Mouse (Mus musculus) kidney, postnatal 0 days (tissue): ENCODE measurements around the gene Pik3r6. TPM values are rescaled to one million over a fixed set of nuclear protein-coding genes. Genes with fewer than 3 reads are reported as not detected.

Experiments used
- ATAC-seq: fragments of 200-750 bp; cut with Nextera tagmentation; replicated peaks from 2 replicates; pipeline ENCODE4 v1.8.0; 2017; ENCODE audit warnings: low read depth, moderate number of reproducible peaks, moderate TSS enrichment, moderate library complexity; ENCODE audit not compliant: low FRiP score
- DNase-seq: peaks from one replicate; pipeline ENCODE4 v3.0.0-alpha.2; 2016; ENCODE audit warnings: low spot score
- H3K27ac ChIP-seq: fragments of 300-500 bp; sonication (generic); 2 replicates; pipeline ENCODE4 v1.5.1; 2014; ENCODE audit warnings: mild to moderate bottlenecking
- H3K27me3 ChIP-seq: fragments of 300-500 bp; sonication (generic); 2 replicates; pipeline ENCODE4 v1.6.1; 2014; ENCODE audit warnings: low read length, mixed read lengths; ENCODE audit not compliant: insufficient read depth
- H3K36me3 ChIP-seq: fragments of 300-500 bp; sonication (generic); 2 replicates; pipeline ENCODE4 v1.6.1; 2014; ENCODE audit warnings: low read length, mixed read lengths; ENCODE audit not compliant: insufficient read depth
- H3K4me1 ChIP-seq: fragments of 300-500 bp; sonication (generic); replicated peaks from 2 replicates; pipeline ENCODE4 v1.6.1; 2014; ENCODE audit warnings: antibody characterized with exemption, low read length, mixed read lengths; ENCODE audit not compliant: insufficient read depth
- H3K4me2 ChIP-seq: fragments of 300-500 bp; sonication (generic); 2 replicates; pipeline ENCODE4 v1.6.1; 2014; ENCODE audit warnings: mild to moderate bottlenecking, low read length, moderate library complexity, mixed read lengths
- H3K4me3 ChIP-seq: fragments of 300-500 bp; sonication (generic); replicated peaks from 2 replicates; pipeline ENCODE4 v1.5.1; 2014; ENCODE audit warnings: low read depth, low read length
- H3K9ac ChIP-seq: fragments of 300-500 bp; sonication (generic); 2 replicates; pipeline ENCODE4 v1.6.1; 2014; ENCODE audit warnings: low read depth, low read length
- H3K9me3 ChIP-seq: fragments of 300-500 bp; sonication (generic); replicated peaks from 2 replicates; pipeline ENCODE4 v1.6.1; 2016; ENCODE audit warnings: low read length, inconsistent platforms, mixed read lengths
- CTCF ChIP-seq: IDR thresholded peaks from 2 replicates; pipeline ENCODE4 v1.5.1; 2016; ENCODE audit warnings: antibody characterized with exemption, low read depth, mild to moderate bottlenecking, moderate library complexity
- whole genome bisulfite sequencing: fragments of 180-500 bp; shearing (Covaris S2); extraction: QIAGEN DNeasy Blood & Tissue Kit; methylation state at CpG from one replicate; pipeline ENCODE4 v1.1.7; 2014; 5-methylcytosine and 5-hydroxymethylcytosine counted together
- polyA plus RNA-seq: library from polyadenylated mRNA; unstranded; fragments of >200 nt; fragmentation: Nextera tagmentation; extraction: Ambion mirVana; gene quantifications from 2 replicates; pipeline ENCODE4 v1.2.1, GENCODE M21; 2015

Gene Pik3r6
- polyA plus RNA-seq, 1 experiment from 2014 or later, result 3.9 TPM

GRCm38 (mm10) chr11:68579462-68579881 is 76.7 kb downstream of the Pik3r6 start:
- no peak for DNase-seq
- 42% methylated on average over 9 of the region's 9 CpGs for WGBS
- Histone ChIP-seq H3K27me3 (no peaks in the 10 kb centered on the region), H3K4me1 (no peaks in the 10 kb centered on the region), H3K36me3 (no peaks in the 10 kb centered on the region), H3K9ac (no peak overlapping the region), H3K4me3 (no peak overlapping the region), H3K9me3 (no peaks in the 10 kb centered on the region), H3K4me2 (no peak overlapping the region), H3K27ac (no peak overlapping the region)
- no peak for TF ChIP-seq CTCF
- no peak for ATAC-seq

- ATAC-seq (no peak), DNase-seq (no peak)
- H3K27ac ChIP-seq, result no peak overlapping the region
- no peaks in the 10 kb centered on the region for H3K36me3 ChIP-seq
- no peak overlapping the region for H3K9ac ChIP-seq
- 70% methylated on average over 6 of the region's 6 CpGs for WGBS
- H3K4me2 ChIP-seq, result no peak overlapping the region
- H3K9me3 ChIP-seq, result no peaks in the 10 kb centered on the region
- no peaks in the 10 kb centered on the region for H3K27me3 ChIP-seq
- H3K4me1 ChIP-seq, result no peaks in the 10 kb centered on the region
- no peak for TF ChIP-seq CTCF
- no peak overlapping the region for H3K4me3 ChIP-seq
These were observed 77.7 kb downstream of the Pik3r6 start for GRCm38 (mm10) chr11:68580566-68580965.

DNA sequence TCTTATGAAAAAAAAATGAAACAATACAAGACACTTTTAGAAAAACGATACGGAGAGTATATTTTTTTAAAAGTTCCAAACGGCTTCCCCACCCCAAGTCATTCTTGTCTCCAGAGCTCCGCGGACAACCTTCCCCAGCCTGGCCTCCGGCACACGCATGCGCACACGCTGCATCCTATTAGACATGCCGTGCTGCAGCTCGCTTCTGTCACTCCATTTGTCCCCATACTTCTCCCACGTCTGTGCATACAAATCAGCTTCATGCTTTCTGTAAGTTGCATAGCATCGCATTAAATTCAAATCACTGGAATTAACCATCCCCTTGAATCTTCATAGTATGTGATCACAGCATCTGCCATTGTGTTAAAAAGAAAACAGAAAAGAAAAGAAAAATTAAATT is 80.4 kb downstream of the Pik3r6 start:
- DNase-seq, result no peak

GRCm38 (mm10) chr11:68583906-68584480 is 81.2 kb downstream of the Pik3r6 start:
- peak overlapping the region; percentile 26; the same call in 1 of the 2 replicates for H3K27ac ChIP-seq
- DNase-seq (peak; percentile 61), ATAC-seq (no peak)
- no peak overlapping the region for H3K4me3 ChIP-seq
- H3K27me3 ChIP-seq, result no peaks in the 10 kb centered on the region
- no peak overlapping the region for H3K9ac ChIP-seq
- no peak for TF ChIP-seq CTCF
- H3K36me3 ChIP-seq, result no peaks in the 10 kb centered on the region
- 77% methylated on average over 8 of the region's 8 CpGs for WGBS
- H3K4me2 ChIP-seq, result no peak overlapping the region
- H3K9me3 ChIP-seq, result no peaks in the 10 kb centered on the region
- no peaks in the 10 kb centered on the region for H3K4me1 ChIP-seq

More for the DNA sequence above, 80.4 kb downstream of the Pik3r6 start:
- Histone ChIP-seq H3K4me1 (no peaks in the 10 kb centered on the region), H3K36me3 (no peaks in the 10 kb centered on the region), H3K9me3 (no peaks in the 10 kb centered on the region), H3K9ac (no peak overlapping the region), H3K4me3 (no peak overlapping the region), H3K27ac (no peak overlapping the region), H3K4me2 (no peak overlapping the region), H3K27me3 (no peaks in the 10 kb centered on the region)
- no peak for TF ChIP-seq CTCF
- WGBS, result 86% methylated on average over 13 of the region's 13 CpGs
- ATAC-seq, result no peak

DNA sequence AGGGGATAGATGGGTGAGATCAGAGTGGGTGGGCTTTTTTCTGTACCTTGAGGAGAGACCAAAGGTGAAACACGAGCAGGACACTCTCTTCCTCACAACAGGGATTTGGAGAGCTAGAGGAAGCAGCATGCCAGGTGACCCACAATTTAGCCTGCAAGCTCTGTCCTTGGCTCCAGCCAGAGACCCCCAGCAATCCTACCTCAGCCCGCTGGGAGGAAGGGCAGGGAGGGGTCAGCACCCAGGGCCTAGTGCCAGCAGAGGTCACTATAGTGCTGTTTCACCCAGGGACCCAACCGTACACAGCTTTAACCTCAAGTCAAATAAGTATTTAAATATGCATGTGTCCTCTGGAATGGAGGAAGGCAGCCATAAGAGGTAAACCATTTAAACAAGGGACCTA is 83.1 kb downstream of the Pik3r6 start:
- H3K4me3 ChIP-seq, result no peak overlapping the region
- WGBS, result 16% methylated on average over 3 of the region's 3 CpGs
- H3K36me3 ChIP-seq, result no peaks in the 10 kb centered on the region
- no peak overlapping the region for H3K9ac ChIP-seq
- H3K9me3 ChIP-seq, result no peaks in the 10 kb centered on the region
- DNase-seq (peak; percentile 67), ATAC-seq (no peak)
- H3K27me3 ChIP-seq, result no peaks in the 10 kb centered on the region
- H3K4me1 ChIP-seq, result peaks cover 10% of the 10 kb centered on the region
- H3K4me2 ChIP-seq, result no peak overlapping the region
- peak; percentile 76 for TF ChIP-seq CTCF
- no peak overlapping the region for H3K27ac ChIP-seq

- no peaks in the 10 kb centered on the region for H3K36me3 ChIP-seq
- no peak within 1 kb of the TSS for H3K4me2 ChIP-seq
- no peaks in the 10 kb centered on the region for H3K9me3 ChIP-seq
- no peak for TF ChIP-seq CTCF
- WGBS, result 67% methylated on average over 5 of the region's 5 CpGs
- H3K4me1 ChIP-seq, result peaks cover 12% of the 10 kb centered on the region
- no peak within 1 kb of the TSS for H3K9ac ChIP-seq
- no peak within 1 kb of the TSS for H3K4me3 ChIP-seq
- DNase-seq (no peak), ATAC-seq (no peak)
- no peaks in the 10 kb centered on the region for H3K27me3 ChIP-seq
- H3K27ac ChIP-seq, result no peak within 1 kb of the TSS
These were observed 83.9 kb downstream of the Pik3r6 start, which contains the start of gene Ccdc42 for GRCm38 (mm10) chr11:68586721-68587120. Ccdc42 (plus strand) TSS chr11:68587021.
